Mouse (Mus musculus) cerebellum, adult 2 months (tissue): ENCODE measurements around the gene Nfic. TPM values are rescaled to one million over a fixed set of nuclear protein-coding genes. Genes with fewer than 3 reads are reported as not detected.

Experiments used
- DNase-seq, 2 experiments: peaks; one replicate each; pipeline ENCODE4 v3.0.0; 2021
- H3K27ac ChIP-seq: fragments of 200-500 bp; 2 replicates; pipeline ENCODE4 v1.5.1; 2012; ENCODE audit warnings: low read length, control low read depth, inconsistent platforms; ENCODE audit not compliant: insufficient read depth
- H3K27me3 ChIP-seq: fragments of 200-500 bp; 2 replicates; pipeline ENCODE4 v1.6.1; 2012; ENCODE audit warnings: inconsistent platforms, mild to moderate bottlenecking, low read length, moderate library complexity; ENCODE audit not compliant: control insufficient read depth, insufficient read depth
- H3K4me1 ChIP-seq: fragments of 200-500 bp; 2 replicates; pipeline ENCODE4 v1.6.1; 2011; ENCODE audit warnings: low read length; ENCODE audit not compliant: control insufficient read depth, insufficient read depth
- H3K4me3 ChIP-seq: fragments of 200-500 bp; replicated peaks from 2 replicates; pipeline ENCODE3; 2011; ENCODE audit warnings: mild to moderate bottlenecking, low read depth, low read length, control low read depth; ENCODE audit not compliant: insufficient read depth
- CTCF ChIP-seq: fragments of 200-500 bp; IDR thresholded peaks from 2 replicates; pipeline ENCODE4 v1.5.1; 2011; ENCODE audit warnings: low read depth, mild to moderate bottlenecking, control low read depth, low read length, moderate library complexity, borderline replicate concordance; ENCODE audit not compliant: insufficient read depth
- POLR2A ChIP-seq: fragments of 200-500 bp; IDR thresholded peaks from 2 replicates; pipeline ENCODE4 v1.6.1; 2011; ENCODE audit warnings: low read length, control low read depth, borderline replicate concordance; ENCODE audit not compliant: insufficient read depth
- WGBS: fragments of 180-500 bp; shearing (Covaris S2); methylation state at CpG from one replicate; pipeline ENCODE4 v1.1.7; 2018; 5-methylcytosine and 5-hydroxymethylcytosine counted together
- polyA plus RNA-seq: library from polyadenylated mRNA; depleted of rRNA; stranded (reverse); fragments of >200 nt; gene quantifications from 2 replicates; pipeline ENCODE4 v1.2.3, GENCODE M21; 2012

Gene Nfic
- polyA plus RNA-seq, 1 experiment: 103 TPM

GRCm38 (mm10) chr10:81421797-81422100 is 33.7 kb downstream of the Nfic start:
- no peaks in the 10 kb centered on the region for H3K27me3 ChIP-seq
- TF ChIP-seq POLR2A (no peak), CTCF (no peak)
- no peak overlapping the region for H3K4me3 ChIP-seq
- H3K27ac ChIP-seq: peak overlapping the region; percentile 35; the same call in 1 of the 2 replicates
- WGBS: 40% methylated on average over 5 of the region's 5 CpGs
- DNase-seq: peak in 1 of 2 experiments; percentile 23
- peaks cover 67% of the 10 kb centered on the region for H3K4me1 ChIP-seq

- Histone ChIP-seq H3K4me3 (no peak overlapping the region), H3K27me3 (no peaks in the 10 kb centered on the region), H3K4me1 (peaks cover 72% of the 10 kb centered on the region), H3K27ac (peak overlapping the region; percentile 35)
- TF ChIP-seq CTCF (no peak), POLR2A (no peak)
- peak; percentile 13 to 33 for DNase-seq
- WGBS: 23% methylated on average over 4 of the region's 4 CpGs
Measured at GRCm38 (mm10) chr10:81421041-81421796, 34.2 kb downstream of the Nfic start.

GRCm38 (mm10) chr10:81420191-81420767 is 35.2 kb downstream of the Nfic start:
- Histone ChIP-seq H3K4me3 (no peak overlapping the region), H3K4me1 (peaks cover 80% of the 10 kb centered on the region), H3K27ac (peak overlapping the region; percentile 35; the same call in 1 of the 2 replicates), H3K27me3 (no peaks in the 10 kb centered on the region)
- DNase-seq: peak; percentile 70 to 71
- WGBS: 27% methylated on average over 40 of the region's 40 CpGs
- TF ChIP-seq CTCF: no peak
- no peak for TF ChIP-seq POLR2A

GRCm38 (mm10) chr10:81419111-81419928 is 36.1 kb downstream of the Nfic start:
- DNase-seq: peak; percentile 21 to 38
- 84% methylated on average over 10 of the region's 10 CpGs for WGBS
- no peak overlapping the region for H3K4me3 ChIP-seq
- H3K4me1 ChIP-seq: peaks cover 89% of the 10 kb centered on the region
- H3K27me3 ChIP-seq: no peaks in the 10 kb centered on the region
- H3K27ac ChIP-seq: peak overlapping the region; percentile 44
- TF ChIP-seq CTCF (no peak), POLR2A (no peak)

GRCm38 (mm10) chr10:81418216-81419070 is 37.0 kb downstream of the Nfic start:
- Histone ChIP-seq H3K27ac (peak overlapping the region; percentile 95), H3K27me3 (no peaks in the 10 kb centered on the region), H3K4me3 (no peak overlapping the region), H3K4me1 (peaks cover 89% of the 10 kb centered on the region)
- peak; percentile 20 to 27 for DNase-seq
- 14% methylated on average over 11 of the region's 11 CpGs for WGBS
- TF ChIP-seq POLR2A: no peak
- no peak for TF ChIP-seq CTCF

DNA sequence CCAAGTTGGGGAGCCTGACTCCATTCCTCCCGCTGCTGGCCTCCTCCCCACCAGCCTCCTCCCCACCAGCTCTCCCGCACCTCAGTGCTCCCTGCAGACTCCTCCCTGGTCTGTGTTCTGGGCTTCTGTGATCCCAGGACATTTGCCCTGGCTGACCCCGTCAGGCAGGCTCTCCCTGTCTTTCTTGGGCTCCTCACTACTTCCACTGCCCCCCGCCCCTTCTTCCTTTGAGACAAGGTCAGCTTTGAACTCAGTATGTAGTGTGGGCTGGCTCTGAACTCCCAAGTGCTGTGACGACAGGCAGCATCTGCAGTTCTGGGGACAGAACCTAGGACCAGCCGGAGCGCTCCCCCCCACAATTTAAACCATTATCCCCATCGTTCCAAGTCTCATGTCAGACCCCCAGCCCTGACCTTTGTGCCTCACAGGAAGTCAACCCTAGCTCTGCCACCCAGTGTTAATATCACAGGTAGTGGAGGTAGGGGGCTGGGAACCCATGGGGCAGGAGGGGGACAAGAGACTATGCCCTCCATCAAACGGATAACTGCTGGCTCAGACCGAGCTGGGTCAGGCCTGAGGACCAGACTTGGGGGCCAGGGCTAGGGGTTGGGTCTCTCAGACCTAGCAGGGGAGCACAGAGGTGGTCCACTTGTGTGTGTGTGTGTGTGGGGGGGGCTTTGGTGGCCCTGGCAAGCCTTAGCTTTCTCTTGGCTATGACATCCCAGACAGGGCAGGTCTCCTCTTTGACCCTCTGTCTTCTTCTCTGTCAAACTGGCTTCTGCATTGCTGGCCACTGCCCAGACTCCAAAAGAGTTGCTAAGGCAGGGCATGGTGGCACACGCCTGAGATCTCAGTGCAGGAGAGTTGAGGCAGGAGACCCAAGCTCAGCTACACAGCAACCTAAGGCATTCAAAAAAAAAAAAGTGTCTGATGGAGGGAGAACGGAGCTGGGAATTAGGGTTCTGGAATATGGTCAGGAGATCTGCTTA is 37.9 kb downstream of the Nfic start:
- TF ChIP-seq CTCF: no peak
- TF ChIP-seq POLR2A: no peak
- Histone ChIP-seq H3K27ac (peak overlapping the region; percentile 95), H3K4me1 (peaks cover 94% of the 10 kb centered on the region), H3K27me3 (no peaks in the 10 kb centered on the region), H3K4me3 (peak overlapping the region; percentile 17)
- DNase-seq: peak in 1 of 2 experiments; percentile 36
- WGBS: 14% methylated on average over 12 of the region's 12 CpGs
